Mouse (Mus musculus) megakaryocyte, embryonic 14.5 days (primary cell): ENCODE measurements at regions not wholly inside any gene's neighbourhood (a gene's known extent, or its start where the extent isn't known, plus 50 kb on each side); places are given as distances from the start of the nearest gene placed in this dataset.

Experiments used
- H3K27me3 ChIP-seq: replicated peaks from 2 replicates; pipeline ENCODE3; 2012; ENCODE audit warnings: inconsistent platforms
- H3K36me3 ChIP-seq: replicated peaks from 2 replicates; pipeline ENCODE3; 2012; ENCODE audit warnings: low read length, inconsistent platforms, mixed read lengths
- H3K4me1 ChIP-seq: 2 replicates; pipeline ENCODE4 v1.6.1; 2012; ENCODE audit warnings: inconsistent platforms
- H3K4me3 ChIP-seq: replicated peaks from 2 replicates; pipeline ENCODE3; 2012; ENCODE audit warnings: moderate library complexity, mild to moderate bottlenecking, inconsistent platforms
- H3K9me3 ChIP-seq: 2 replicates; pipeline ENCODE4 v1.6.1; 2012; ENCODE audit warnings: inconsistent platforms
- FLI1 ChIP-seq: IDR thresholded peaks from 2 replicates; pipeline ENCODE4 v1.6.1; 2012; ENCODE audit warnings: low read length, inconsistent platforms, mixed read lengths
- GATA1 ChIP-seq: IDR thresholded peaks from 3 replicates; pipeline ENCODE4 v1.6.1; 2012; ENCODE audit warnings: mixed read lengths, low read length, inconsistent platforms, borderline replicate concordance

GRCm38 (mm10) chr12:107656846-107657245 lies 168.4 kb downstream of the 3110018I06Rik start:
- TF ChIP-seq GATA1, result no peak
- TF ChIP-seq FLI1, result no peak
- Histone ChIP-seq H3K9me3 (peaks cover 55% of the 10 kb centered on the region), H3K27me3 (no peaks in the 10 kb centered on the region), H3K4me3 (no peak overlapping the region), H3K4me1 (peaks cover 13% of the 10 kb centered on the region; the same call in 1 of the 2 replicates), H3K36me3 (no peaks in the 10 kb centered on the region)

GRCm38 (mm10) chr12:107658241-107658640 lies 169.8 kb downstream of the 3110018I06Rik start:
- Histone ChIP-seq H3K4me1 (peaks cover 4% of the 10 kb centered on the region; the same call in 1 of the 2 replicates), H3K36me3 (no peaks in the 10 kb centered on the region), H3K9me3 (peaks cover 46% of the 10 kb centered on the region), H3K4me3 (no peak overlapping the region), H3K27me3 (no peaks in the 10 kb centered on the region)
- no peak for TF ChIP-seq FLI1
- TF ChIP-seq GATA1, result no peak

GRCm38 (mm10) chr12:107658821-107659220 lies 170.4 kb downstream of the 3110018I06Rik start:
- Histone ChIP-seq H3K4me3 (no peak overlapping the region), H3K9me3 (peaks cover 42% of the 10 kb centered on the region), H3K4me1 (no peaks in the 10 kb centered on the region), H3K27me3 (no peaks in the 10 kb centered on the region), H3K36me3 (no peaks in the 10 kb centered on the region)
- TF ChIP-seq GATA1 (no peak), FLI1 (no peak)

- H3K4me1 ChIP-seq, result no peaks in the 10 kb centered on the region
- TF ChIP-seq GATA1 (no peak), FLI1 (no peak)
- no peaks in the 10 kb centered on the region for H3K27me3 ChIP-seq
- H3K9me3 ChIP-seq, result peaks cover 53% of the 10 kb centered on the region
- H3K4me3 ChIP-seq, result no peak overlapping the region
- H3K36me3 ChIP-seq, result no peaks in the 10 kb centered on the region
Measured at GRCm38 (mm10) chr12:107662624-107663023, 174.2 kb downstream of the 3110018I06Rik start.

GRCm38 (mm10) chr12:107667836-107668235 lies 179.4 kb downstream of the 3110018I06Rik start:
- H3K4me1 ChIP-seq, result no peaks in the 10 kb centered on the region
- H3K36me3 ChIP-seq, result no peaks in the 10 kb centered on the region
- no peaks in the 10 kb centered on the region for H3K27me3 ChIP-seq
- H3K9me3 ChIP-seq, result peaks cover 68% of the 10 kb centered on the region
- H3K4me3 ChIP-seq, result no peak overlapping the region
- no peak for TF ChIP-seq FLI1
- no peak for TF ChIP-seq GATA1

- H3K27me3 ChIP-seq, result no peaks in the 10 kb centered on the region
- H3K36me3 ChIP-seq, result no peaks in the 10 kb centered on the region
- no peak overlapping the region for H3K4me3 ChIP-seq
- TF ChIP-seq GATA1 (no peak), FLI1 (no peak)
- no peaks in the 10 kb centered on the region for H3K4me1 ChIP-seq
- H3K9me3 ChIP-seq, result peaks cover 72% of the 10 kb centered on the region
Measured at GRCm38 (mm10) chr12:107669046-107669445, 180.6 kb downstream of the 3110018I06Rik start.

GRCm38 (mm10) chr12:107669450-107669849 lies 181.0 kb downstream of the 3110018I06Rik start:
- Histone ChIP-seq H3K36me3 (no peaks in the 10 kb centered on the region), H3K4me3 (no peak overlapping the region), H3K27me3 (no peaks in the 10 kb centered on the region), H3K9me3 (peaks cover 76% of the 10 kb centered on the region), H3K4me1 (no peaks in the 10 kb centered on the region)
- no peak for TF ChIP-seq GATA1
- no peak for TF ChIP-seq FLI1

- TF ChIP-seq FLI1 (no peak), GATA1 (no peak)
- Histone ChIP-seq H3K9me3 (peaks cover 80% of the 10 kb centered on the region), H3K4me3 (no peak overlapping the region), H3K4me1 (no peaks in the 10 kb centered on the region), H3K36me3 (no peaks in the 10 kb centered on the region), H3K27me3 (no peaks in the 10 kb centered on the region)
Measured at GRCm38 (mm10) chr12:107669910-107670309, 181.5 kb downstream of the 3110018I06Rik start.

GRCm38 (mm10) chr12:107677076-107677475 lies 188.6 kb downstream of the 3110018I06Rik start:
- H3K36me3 ChIP-seq, result no peaks in the 10 kb centered on the region
- H3K4me3 ChIP-seq, result no peak overlapping the region
- H3K9me3 ChIP-seq, result peaks cover 88% of the 10 kb centered on the region
- H3K4me1 ChIP-seq, result no peaks in the 10 kb centered on the region
- H3K27me3 ChIP-seq, result no peaks in the 10 kb centered on the region
- no peak for TF ChIP-seq GATA1
- no peak for TF ChIP-seq FLI1

GRCm38 (mm10) chr12:107687447-107687846 lies 199.0 kb downstream of the 3110018I06Rik start:
- no peaks in the 10 kb centered on the region for H3K27me3 ChIP-seq
- TF ChIP-seq FLI1 (no peak), GATA1 (no peak)
- H3K9me3 ChIP-seq, result peaks cover 57% of the 10 kb centered on the region
- H3K36me3 ChIP-seq, result no peaks in the 10 kb centered on the region
- no peaks in the 10 kb centered on the region for H3K4me1 ChIP-seq
- no peak overlapping the region for H3K4me3 ChIP-seq

GRCm38 (mm10) chr12:107689418-107689817 lies 201.0 kb downstream of the 3110018I06Rik start:
- no peak for TF ChIP-seq GATA1
- no peak for TF ChIP-seq FLI1
- Histone ChIP-seq H3K36me3 (no peaks in the 10 kb centered on the region), H3K27me3 (no peaks in the 10 kb centered on the region), H3K4me1 (no peaks in the 10 kb centered on the region), H3K4me3 (no peak overlapping the region), H3K9me3 (peaks cover 66% of the 10 kb centered on the region)
